ENCODE assay signal across 8 mouse cellular contexts in genomic region chr12:72820940-72821431, GRCm38 (mm10).
DNase-seq lines count a peak whose midpoint lies in the region; ATAC-seq lines count a peak whose summit lies in the region.

No protein-coding gene starts in this region.

- no peaks in the 10 kb centered on the region for H3K4me1 ChIP-seq in intestine, embryonic 15.5 days (replicated peaks)
- H3K4me1 ChIP-seq in neural tube, embryonic 12.5 days, result no peaks in the 10 kb centered on the region

- peak overlapping the region; percentile 64 for H3K4me2 ChIP-seq in intestine, embryonic 15.5 days (replicated peaks)
- H3K4me2 ChIP-seq in neural tube, embryonic 12.5 days (replicated peaks), result peak overlapping the region; percentile 62

- H3K4me3 ChIP-seq in intestine, embryonic 15.5 days (replicated peaks), result peak overlapping the region; percentile 35
- H3K4me3 ChIP-seq in neural tube, embryonic 12.5 days, result peak overlapping the region; percentile 34

- peak overlapping the region; percentile 33 for H3K9ac ChIP-seq in intestine, embryonic 15.5 days
- H3K9ac ChIP-seq in neural tube, embryonic 12.5 days, result peak overlapping the region; percentile 27

- H3K27me3 ChIP-seq in intestine, embryonic 15.5 days (replicated peaks), result no peaks in the 10 kb centered on the region
- H3K27me3 ChIP-seq in neural tube, embryonic 12.5 days (replicated peaks), result peaks cover 14% of the 10 kb centered on the region; the same call in 1 of the 2 replicates

- peak overlapping the region; percentile 74 for H3K27ac ChIP-seq in intestine, embryonic 15.5 days
- peak overlapping the region; percentile 58; the same call in 1 of the 2 replicates for H3K27ac ChIP-seq in neural tube, embryonic 12.5 days

- H3K36me3 ChIP-seq in intestine, embryonic 15.5 days, result no peaks in the 10 kb centered on the region
- H3K36me3 ChIP-seq in neural tube, embryonic 12.5 days, result no peaks in the 10 kb centered on the region

- H3K9me3 ChIP-seq in intestine, embryonic 15.5 days, result no peaks in the 10 kb centered on the region
- no peaks in the 10 kb centered on the region for H3K9me3 ChIP-seq in neural tube, embryonic 12.5 days

- DNase-seq in left cerebral cortex, adult 18-20 months (ENCODE audit: low spot score in 2 of 2), result peak; percentile 20 to 21
- DNase-seq in left cerebral cortex, adult 8-10 months (ENCODE audit: low spot score in 2 of 2), result no peak
- DNase-seq in cerebellum, postnatal 10 days, result peak; percentile 59 to 63
- DNase-seq in heart, adult 18-20 months, result peak; percentile 23 to 37
- peak; percentile 8 to 54 for DNase-seq in lung, adult 18-20 months
- no peak for DNase-seq in c-Kit-positive CD71-positive TER-119-positive erythroid progenitor cells, embryonic 14.5 days (ENCODE audit: low spot score)

- 4% methylated on average over 24 of the region's 24 CpGs for WGBS in intestine, embryonic 15.5 days
- under 1% methylated on average over 24 of the region's 24 CpGs for WGBS in neural tube, embryonic 12.5 days

- peak; percentile 92 for ATAC-seq in intestine, embryonic 15.5 days
- ATAC-seq in neural tube, embryonic 12.5 days (ENCODE audit: low FRiP score, low read depth), result peak; percentile 83

Comparison
In these comparisons a context has a peak if more than half of its experiments do, and no peak if none do; other contexts are left out.
1. DNase-seq: peak in left cerebral cortex, adult 18-20 months (2 of 2), cerebellum, postnatal 10 days (2 of 2), heart, adult 18-20 months (2 of 2) and lung, adult 18-20 months (2 of 2); none in left cerebral cortex, adult 8-10 months (0 of 2) and c-Kit-positive CD71-positive TER-119-positive erythroid progenitor cells, embryonic 14.5 days (single experiment).